Mouse (Mus musculus): ENCODE measurements around the gene Egfr. TPM values are rescaled to one million over a fixed set of nuclear protein-coding genes. Genes with fewer than 3 reads are reported as not detected.

The Egfr gene
- polyA plus RNA-seq, 1 experiment from 2014 or later: 26.3 TPM

DNA sequence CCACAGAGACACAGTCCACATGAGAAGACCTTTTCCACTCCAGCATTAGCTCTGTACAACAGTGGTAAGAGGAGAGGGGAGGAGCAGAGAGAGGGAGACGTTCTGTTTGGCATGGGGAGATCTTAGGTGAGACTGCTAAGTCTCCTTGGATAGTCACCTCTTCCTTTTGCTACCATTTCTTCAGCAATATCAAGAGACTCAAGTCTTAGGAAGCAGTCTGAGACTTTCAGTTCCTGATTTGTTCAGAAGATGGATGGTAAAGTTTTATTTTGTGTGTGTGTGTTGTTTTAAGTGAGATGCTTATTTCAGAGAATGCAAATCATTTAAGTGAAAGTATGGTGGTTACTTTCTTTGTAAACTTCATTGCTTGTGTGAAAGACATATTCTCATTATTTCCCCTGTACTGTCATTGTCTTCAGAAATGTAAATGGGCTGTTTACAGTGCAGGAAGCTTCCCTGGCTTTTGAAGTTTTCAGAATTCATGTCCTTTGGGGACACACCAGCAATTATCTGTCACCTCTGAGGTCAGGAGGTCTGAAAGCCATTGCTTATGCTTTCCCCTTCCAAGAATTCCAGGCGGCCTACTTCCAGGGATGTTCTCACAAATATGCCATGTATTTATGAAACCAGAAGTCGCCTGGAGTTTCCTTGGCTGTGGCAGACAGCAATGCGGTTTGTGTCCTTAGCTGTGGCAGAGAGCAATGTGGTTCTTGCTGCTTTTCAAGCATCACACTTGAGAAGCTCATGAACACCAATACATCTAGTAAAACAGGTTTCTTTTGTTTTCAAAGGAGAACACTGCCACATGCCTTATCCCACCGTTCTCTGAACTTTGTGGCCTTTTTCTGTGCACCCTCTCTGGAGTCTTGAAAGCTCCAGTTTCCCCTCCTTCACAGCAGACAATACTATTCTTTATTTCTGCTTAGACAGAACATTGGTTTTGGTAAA is 40.9 kb downstream of the Egfr start:
- no peak overlapping the region for H3K4me2 ChIP-seq (ENCODE audit: low read depth, low read length)
- no peak overlapping the region for H3K4me3 ChIP-seq (ENCODE audit: low read depth, low read length)
- H3K9me3 ChIP-seq (ENCODE audit: low read length): no peaks in the 10 kb centered on the region
- no peak for TF ChIP-seq EP300 (IDR thresholded peaks at IDR 0.05; ENCODE audit: low read depth)
- no peak for TF ChIP-seq CTCF (IDR thresholded peaks at IDR 0.05; ENCODE audit: low read depth)
- no peak overlapping the region for H3K9ac ChIP-seq (replicated peaks)
- ATAC-seq (no peak), DNase-seq (no peak)
- WGBS (ENCODE audit: insufficient replicate concordance): 64% methylated on average over 5 of the region's 5 CpGs
- H3K4me1 ChIP-seq (ENCODE audit: insufficient read depth): peaks cover 17% of the 10 kb centered on the region; the same call in 1 of the 2 replicates
- no peaks in the 10 kb centered on the region for H3K36me3 ChIP-seq (replicated peaks; ENCODE audit: insufficient read depth, low read length)
- H3K27me3 ChIP-seq (ENCODE audit: insufficient read depth, low read length): no peaks in the 10 kb centered on the region
- peak overlapping the region; percentile 41; the same call in 1 of the 2 replicates for H3K27ac ChIP-seq (ENCODE audit: low read depth)

DNA sequence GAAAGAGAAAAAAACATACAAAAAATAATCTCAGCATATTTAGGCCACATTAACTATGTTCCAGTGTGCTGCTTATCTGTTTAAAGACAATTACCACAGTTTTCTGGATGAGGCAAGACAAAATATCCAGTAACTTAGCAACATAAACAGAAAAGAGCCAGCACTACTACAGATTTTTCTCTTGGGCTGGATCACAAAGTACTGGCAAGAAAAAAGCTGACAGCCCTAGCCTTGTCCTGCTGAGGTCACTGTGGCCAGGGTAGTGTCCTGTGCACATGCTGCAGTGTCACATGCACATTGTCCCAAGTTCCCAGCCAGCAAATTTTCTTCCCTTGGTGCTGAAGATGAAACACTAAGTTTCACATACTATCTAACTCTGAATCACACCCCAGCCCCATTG is 43.0 kb downstream of the Egfr start:
- H3K27ac ChIP-seq (ENCODE audit: low read depth): no peak overlapping the region
- DNase-seq: no peak
- H3K4me1 ChIP-seq (ENCODE audit: insufficient read depth): peaks cover 23% of the 10 kb centered on the region
- peak; percentile 35; the same call in 1 of the 2 replicates for ATAC-seq
- TF ChIP-seq EP300 (IDR thresholded peaks at IDR 0.05; ENCODE audit: low read depth): no peak
- H3K4me2 ChIP-seq (ENCODE audit: low read depth, low read length): no peak overlapping the region
- H3K27me3 ChIP-seq (ENCODE audit: insufficient read depth, low read length): no peaks in the 10 kb centered on the region
- no peak overlapping the region for H3K9ac ChIP-seq (replicated peaks)
- H3K36me3 ChIP-seq (replicated peaks; ENCODE audit: insufficient read depth, low read length): no peaks in the 10 kb centered on the region
- no peaks in the 10 kb centered on the region for H3K9me3 ChIP-seq (ENCODE audit: low read length)
- no peak overlapping the region for H3K4me3 ChIP-seq (ENCODE audit: low read depth, low read length)

DNA sequence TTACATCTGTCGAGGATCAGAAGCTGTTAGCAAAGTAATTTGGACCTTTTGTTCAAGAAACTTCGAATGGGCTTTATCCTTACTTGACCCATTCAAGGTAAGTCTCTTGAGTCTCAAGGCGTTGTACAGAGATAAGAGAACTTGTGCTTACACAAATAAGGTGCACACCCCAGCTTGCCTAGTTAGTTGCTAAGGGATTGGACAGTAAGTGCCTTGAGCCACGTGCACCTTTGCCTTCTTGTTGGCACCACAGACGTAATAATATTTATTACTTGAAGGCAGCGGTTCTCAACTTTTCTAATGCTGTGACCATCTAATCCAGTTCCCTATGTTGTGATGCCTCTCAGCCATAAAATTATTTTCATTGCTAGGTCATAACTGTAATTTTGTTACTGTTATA is 43.5 kb downstream of the Egfr start:
- TF ChIP-seq EP300 (IDR thresholded peaks at IDR 0.05; ENCODE audit: low read depth): no peak
- TF ChIP-seq CTCF (IDR thresholded peaks at IDR 0.05; ENCODE audit: low read depth): no peak
- ATAC-seq (no peak), DNase-seq (no peak)
- Histone ChIP-seq H3K27me3 (ENCODE audit: insufficient read depth, low read length) (no peaks in the 10 kb centered on the region), H3K36me3 (replicated peaks; ENCODE audit: insufficient read depth, low read length) (no peaks in the 10 kb centered on the region), H3K9me3 (ENCODE audit: low read length) (no peaks in the 10 kb centered on the region), H3K9ac (replicated peaks) (no peak overlapping the region), H3K4me1 (ENCODE audit: insufficient read depth) (peaks cover 27% of the 10 kb centered on the region), H3K4me2 (ENCODE audit: low read depth, low read length) (no peak overlapping the region), H3K4me3 (ENCODE audit: low read depth, low read length) (no peak overlapping the region), H3K27ac (ENCODE audit: low read depth) (no peak overlapping the region)
- 68% methylated on average over 6 of the region's 6 CpGs for WGBS (ENCODE audit: insufficient replicate concordance)

DNA sequence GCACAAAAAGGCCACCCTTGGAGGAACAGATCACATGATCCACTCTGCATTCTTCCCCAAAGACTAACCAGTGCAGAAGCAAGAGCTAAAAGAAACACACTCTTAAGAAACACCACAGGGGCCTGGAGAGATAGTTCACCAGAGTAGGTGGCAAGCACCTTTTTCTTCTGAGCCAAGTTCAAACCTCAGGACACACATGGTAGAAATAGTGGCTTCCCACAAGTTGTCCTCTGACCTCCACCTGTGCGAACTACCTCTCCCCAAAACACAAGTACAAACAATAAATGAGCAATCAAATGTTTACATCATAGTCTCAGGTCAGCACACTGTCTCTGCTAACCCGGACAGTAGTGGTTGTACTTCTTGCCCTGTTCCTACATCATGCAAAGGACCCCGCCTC is 45.5 kb downstream of the Egfr start:
- no peaks in the 10 kb centered on the region for H3K36me3 ChIP-seq (replicated peaks; ENCODE audit: insufficient read depth, low read length)
- no peak overlapping the region for H3K4me3 ChIP-seq (ENCODE audit: low read depth, low read length)
- DNase-seq: no peak
- no peak overlapping the region for H3K27ac ChIP-seq (ENCODE audit: low read depth)
- H3K9ac ChIP-seq (replicated peaks): no peak overlapping the region
- H3K4me1 ChIP-seq (ENCODE audit: insufficient read depth): peaks cover 40% of the 10 kb centered on the region
- no peak for ATAC-seq
- H3K27me3 ChIP-seq (ENCODE audit: insufficient read depth, low read length): no peaks in the 10 kb centered on the region
- H3K9me3 ChIP-seq (ENCODE audit: low read length): no peaks in the 10 kb centered on the region
- no peak overlapping the region for H3K4me2 ChIP-seq (ENCODE audit: low read depth, low read length)
- 64% methylated on average over 3 of the region's 3 CpGs for WGBS (ENCODE audit: insufficient replicate concordance)
- no peak for TF ChIP-seq CTCF (IDR thresholded peaks at IDR 0.05; ENCODE audit: low read depth)
- TF ChIP-seq EP300 (IDR thresholded peaks at IDR 0.05; ENCODE audit: low read depth): no peak

DNA sequence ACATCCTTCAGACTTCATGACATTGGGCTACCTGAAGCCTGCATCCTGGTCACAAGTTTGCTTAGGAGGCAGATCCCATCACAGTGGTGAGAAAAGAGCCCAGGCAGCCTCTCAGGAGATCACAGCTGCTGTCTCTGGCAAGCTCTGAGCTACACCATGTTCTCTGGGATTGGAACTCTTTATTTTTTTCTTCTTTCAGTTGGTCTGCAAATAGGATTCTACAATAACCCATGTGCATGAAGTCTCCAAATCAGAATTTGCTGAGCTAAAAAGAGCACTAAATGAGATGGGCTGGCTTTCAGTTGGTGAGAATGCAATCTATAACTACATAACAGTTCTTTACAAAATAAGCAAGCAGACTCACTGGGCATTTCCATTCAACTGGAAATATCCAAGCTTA is 46.1 kb downstream of the Egfr start:
- no peak for ATAC-seq
- TF ChIP-seq EP300 (IDR thresholded peaks at IDR 0.05; ENCODE audit: low read depth): no peak
- TF ChIP-seq CTCF (IDR thresholded peaks at IDR 0.05; ENCODE audit: low read depth): no peak
- Histone ChIP-seq H3K4me3 (ENCODE audit: low read depth, low read length) (no peak overlapping the region), H3K9me3 (ENCODE audit: low read length) (no peaks in the 10 kb centered on the region), H3K27ac (ENCODE audit: low read depth) (no peak overlapping the region), H3K27me3 (ENCODE audit: insufficient read depth, low read length) (no peaks in the 10 kb centered on the region), H3K9ac (replicated peaks) (no peak overlapping the region), H3K36me3 (replicated peaks; ENCODE audit: insufficient read depth, low read length) (no peaks in the 10 kb centered on the region), H3K4me2 (ENCODE audit: low read depth, low read length) (no peak overlapping the region), H3K4me1 (ENCODE audit: insufficient read depth) (peaks cover 40% of the 10 kb centered on the region)
- no peak for DNase-seq

DNA sequence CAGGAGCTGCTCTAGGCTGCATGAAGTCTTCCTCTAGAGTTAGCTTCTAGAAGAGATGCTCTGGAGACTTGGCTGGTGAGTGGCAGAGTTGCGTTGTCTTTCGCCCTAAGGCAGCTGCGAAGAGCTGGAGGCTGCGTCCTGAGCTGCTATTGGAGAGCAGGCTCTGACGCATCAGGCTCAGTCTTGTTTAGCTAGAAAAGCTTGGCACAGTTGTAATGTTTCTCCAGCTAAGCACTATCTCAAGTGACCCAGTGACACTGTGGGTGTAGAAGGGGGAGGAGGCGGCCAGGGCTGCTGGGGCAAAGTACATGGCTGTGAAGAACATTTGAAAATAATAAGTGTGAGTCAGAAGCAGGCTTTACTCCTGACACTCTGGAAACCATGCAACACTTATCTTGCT is 48.5 kb downstream of the Egfr start:
- peak overlapping the region; percentile 27; the same call in 1 of the 2 replicates for H3K9ac ChIP-seq (replicated peaks)
- H3K4me1 ChIP-seq (ENCODE audit: insufficient read depth): peaks cover 42% of the 10 kb centered on the region
- no peaks in the 10 kb centered on the region for H3K9me3 ChIP-seq (ENCODE audit: low read length)
- no peaks in the 10 kb centered on the region for H3K36me3 ChIP-seq (replicated peaks; ENCODE audit: insufficient read depth, low read length)
- 56% methylated on average over 6 of the region's 6 CpGs for WGBS (ENCODE audit: insufficient replicate concordance)
- TF ChIP-seq EP300 (IDR thresholded peaks at IDR 0.05; ENCODE audit: low read depth) (peak; percentile 62; the same call in 1 of the 2 replicates), CTCF (IDR thresholded peaks at IDR 0.05; ENCODE audit: low read depth) (no peak)
- no peaks in the 10 kb centered on the region for H3K27me3 ChIP-seq (ENCODE audit: insufficient read depth, low read length)
- ATAC-seq: peak; percentile 88
- peak overlapping the region; percentile 82 for H3K27ac ChIP-seq (ENCODE audit: low read depth)
- DNase-seq: peak; percentile 69
- no peak overlapping the region for H3K4me2 ChIP-seq (ENCODE audit: low read depth, low read length)
- no peak overlapping the region for H3K4me3 ChIP-seq (ENCODE audit: low read depth, low read length)
